Mouse (Mus musculus): ENCODE results near the gene Tcte2. TPM values are rescaled to one million over a fixed set of nuclear protein-coding genes. Genes with fewer than 3 reads are reported as not detected.

The Tcte2 gene
- total and polyA plus RNA-seq, 3 experiments: 0.17 TPM; not detected in 2

DNA sequence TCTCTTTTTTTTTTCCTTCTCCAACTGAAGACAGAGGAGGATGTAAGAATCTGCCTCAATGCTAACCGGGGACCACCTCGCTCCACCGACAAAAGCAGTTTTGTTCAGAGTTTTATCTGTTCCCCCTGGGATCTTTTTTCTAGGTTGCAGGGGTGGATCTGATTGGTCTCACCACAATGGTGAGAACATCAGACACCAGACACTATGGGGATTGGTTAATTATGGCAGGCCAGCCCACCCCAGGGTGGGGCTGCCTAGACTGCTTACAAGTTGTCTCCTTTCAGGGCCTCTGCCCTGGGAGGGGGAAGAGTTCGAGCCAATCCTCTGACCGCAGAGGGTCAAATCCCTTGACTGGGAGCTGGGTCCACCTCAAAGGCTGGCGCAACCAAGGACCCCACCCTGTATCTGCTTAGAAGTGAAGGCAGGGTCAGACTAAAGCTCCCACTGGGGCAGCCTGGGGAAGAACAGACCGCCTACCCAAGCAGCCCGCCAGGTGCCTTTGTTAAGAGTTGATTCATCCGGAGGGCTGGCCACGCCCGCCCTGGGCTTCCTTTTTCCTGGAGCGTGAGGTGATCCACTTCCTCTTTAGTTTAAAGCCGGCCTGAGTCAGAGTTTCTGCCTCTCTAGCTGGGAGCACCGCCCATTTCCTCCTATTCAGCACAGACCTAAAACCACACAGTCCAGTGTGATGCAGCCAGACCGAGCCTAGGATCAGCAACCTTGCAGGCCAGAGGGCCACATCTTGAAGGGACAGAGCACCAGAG lies 78.0 kb downstream of the Tcte2 start:
- Histone ChIP-seq H3K4me1 (ENCODE audit: control insufficient read depth in 1 of 2, insufficient read depth in 2 of 2) (peaks cover 26 to 61% of the 10 kb centered on the region in 2 experiments), H3K27ac (ENCODE audit: insufficient read depth, low read depth) (peak overlapping the region; percentile 72), H3K36me3 (replicated peaks in 1 of 2; ENCODE audit: control insufficient read depth in 1 of 2, insufficient read depth in 1 of 2, low read length in 1 of 2) (peaks cover 0 to 9% of the 10 kb centered on the region in 2 experiments), H3K4me3 (replicated peaks in 1 of 3; ENCODE audit: low read depth in 2 of 3, low read length in 2 of 3, poor library complexity in 1 of 3) (peak overlapping the region; percentile 52 to 63 (median 59)), H3K4me2 (ENCODE audit: insufficient read depth, low read depth, poor library complexity, severe bottlenecking) (peak overlapping the region; percentile 89), H3K79me2 (replicated peaks; ENCODE audit: control insufficient read depth, extremely low read depth, insufficient read depth, poor library complexity, severe bottlenecking) (no peaks in the 10 kb centered on the region), H3K9me3 (replicated peaks; ENCODE audit: low read length) (peaks cover 3% of the 10 kb centered on the region), H3K27me3 (replicated peaks) (no peaks in the 10 kb centered on the region), H3K9ac (ENCODE audit: insufficient read depth, low read depth) (peak overlapping the region; percentile 64)
- in situ Hi-C loops (cut with MboI; ENCODE audit: low pct_ligation_motif_present, low pct_unique_long_range_greater_than_20kb, low sequenced_read_pairs) (no loop called here), dilution Hi-C loops (cut with MboI; ENCODE audit: extremely low pct_ligation_motif_present, extremely low pct_unique_long_range_greater_than_20kb, low sequenced_read_pairs) (no loop called here)
- no peak for TF ChIP-seq CTCF (conservative IDR thresholded peaks at IDR 0.05 in 1 of 2, IDR thresholded peaks at IDR 0.05 in 1 of 2; ENCODE audit: low read depth in 2 of 2, low read length in 2 of 2)
- TF ChIP-seq RAD21 (IDR thresholded peaks at IDR 0.05; ENCODE audit: low read depth, low read length): no peak; the same call in none of the 2 replicates
- no peak for TF ChIP-seq UBTF (IDR thresholded peaks at IDR 0.05; ENCODE audit: low read depth, low read length)
- 0 out of 2 replicates have a peak, but pooled peaks have one; percentile 28 for TF ChIP-seq MXI1 (IDR thresholded peaks at IDR 0.05; ENCODE audit: low read depth, low read length)
- peak; percentile 68 for TF ChIP-seq JUND (conservative IDR thresholded peaks at IDR 0.05; ENCODE audit: low read depth, low read length)
- TF ChIP-seq USF1 (IDR thresholded peaks at IDR 0.05; ENCODE audit: low read depth, low read length): no peak
- TF ChIP-seq E2F4 (IDR thresholded peaks at IDR 0.05; ENCODE audit: insufficient replicate concordance, low read depth, low read length): no peak
- peak; percentile 86 for TF ChIP-seq IRF4 (IDR thresholded peaks at IDR 0.05; ENCODE audit: low read depth, low read length)
- TF ChIP-seq GABPA (IDR thresholded peaks at IDR 0.05; ENCODE audit: insufficient replicate concordance, low read depth, low read length): no peak
- TF ChIP-seq MYC (IDR thresholded peaks at IDR 0.05; ENCODE audit: low read depth, low read length): peak; percentile 77; the same call in 1 of the 2 replicates
- peak; percentile 92 for TF ChIP-seq POLR2A (IDR thresholded peaks at IDR 0.05; ENCODE audit: low read depth, low read length)
- TF ChIP-seq ZNF384 (IDR thresholded peaks at IDR 0.05; ENCODE audit: low read depth, low read length): peak; percentile 65
- TF ChIP-seq NELFE (IDR thresholded peaks at IDR 0.05; ENCODE audit: low read depth, low read length): peak; percentile 70
- peak; percentile 94 for TF ChIP-seq TBP (conservative IDR thresholded peaks at IDR 0.05; ENCODE audit: low read depth, low read length)
- 0 out of 2 replicates have a peak, but pooled peaks have one; percentile 18 for TF ChIP-seq NRF1 (IDR thresholded peaks at IDR 0.05; ENCODE audit: low read depth, low read length)
- no peak for TF ChIP-seq MAX (IDR thresholded peaks at IDR 0.05; ENCODE audit: low read length)
- TF ChIP-seq TCF12 (IDR thresholded peaks at IDR 0.05; ENCODE audit: low read depth, low read length): peak; percentile 77
- peak; percentile 45 for TF ChIP-seq SIN3A (IDR thresholded peaks at IDR 0.05; ENCODE audit: low read length)
- TF ChIP-seq ETS1 (conservative IDR thresholded peaks at IDR 0.05; ENCODE audit: low read depth, low read length): peak; percentile 94
- peak; percentile 73 for TF ChIP-seq JUN (IDR thresholded peaks at IDR 0.05; ENCODE audit: insufficient read depth, low read depth, low read length)
- peak; percentile 49; the same call in 1 of the 2 replicates for TF ChIP-seq ZMIZ1 (IDR thresholded peaks at IDR 0.05; ENCODE audit: low read depth, low read length)
- 0 out of 2 replicates have a peak, but pooled peaks have one; percentile 63 for TF ChIP-seq KAT2A (IDR thresholded peaks at IDR 0.05; ENCODE audit: insufficient replicate concordance, low read length)
- TF ChIP-seq POLR2AphosphoS2 (IDR thresholded peaks at IDR 0.05; ENCODE audit: low read depth, low read length): 0 out of 2 replicates have a peak, but pooled peaks have one; percentile 29
- TF ChIP-seq PAX5 (IDR thresholded peaks at IDR 0.05; ENCODE audit: low read length): no peak
- no peak for TF ChIP-seq ZC3H11A (IDR thresholded peaks at IDR 0.05; ENCODE audit: low read depth, low read length)
- no peak for TF ChIP-seq SMC3 (IDR thresholded peaks at IDR 0.05; ENCODE audit: low read depth, low read length)
- no peak for TF ChIP-seq RCOR1 (conservative IDR thresholded peaks at IDR 0.05; ENCODE audit: low read depth, low read length)
- 0 out of 2 replicates have a peak, but pooled peaks have one; percentile 24 for TF ChIP-seq CHD2 (IDR thresholded peaks at IDR 0.05; ENCODE audit: low read length)
- no peak for TF ChIP-seq USF2 (conservative IDR thresholded peaks at IDR 0.05; ENCODE audit: low read depth, low read length)
- TF ChIP-seq CHD1 (IDR thresholded peaks at IDR 0.05; ENCODE audit: low read depth, low read length): no peak
- TF ChIP-seq MAFK (IDR thresholded peaks at IDR 0.05; ENCODE audit: insufficient replicate concordance, low read length): peak; percentile 65
- peak; percentile 85 for TF ChIP-seq EP300 (IDR thresholded peaks at IDR 0.05; ENCODE audit: low read length)
- TF ChIP-seq HCFC1 (IDR thresholded peaks at IDR 0.05; ENCODE audit: low read depth, low read length): peak; percentile 60
- TF ChIP-seq MEF2A (IDR thresholded peaks at IDR 0.05; ENCODE audit: borderline replicate concordance, low read depth, low read length): 0 out of 2 replicates have a peak, but pooled peaks have one; percentile 32
- TF ChIP-seq ELF1 (IDR thresholded peaks at IDR 0.05; ENCODE audit: low read depth, low read length): peak; percentile 92
- TF ChIP-seq MAZ (IDR thresholded peaks at IDR 0.05; ENCODE audit: low read depth, low read length): no peak
- no peak for TF ChIP-seq ZKSCAN1 (IDR thresholded peaks at IDR 0.05; ENCODE audit: borderline replicate concordance, low read depth, low read length)
- peak; percentile 80 for TF ChIP-seq BHLHE40 (IDR thresholded peaks at IDR 0.05; ENCODE audit: low read depth, low read length)
- peak; percentile 98 for DNase-seq (ENCODE audit: extremely low read depth)

Data from CH12.LX (cell line).